Mouse (Mus musculus): Measurements from ENCODE around the gene Pik3cb.

GRCm38 (mm10) chr9:99158708-99159107 is 18.3 kb upstream of the Pik3cb start:
- TF ChIP-seq GATA1 (IDR thresholded peaks at IDR 0.05; ENCODE audit: borderline replicate concordance, low read length) (no peak), FLI1 (IDR thresholded peaks at IDR 0.05; ENCODE audit: low read length) (no peak)
